Mouse (Mus musculus): ENCODE measurements around the gene Nme4.

DNA sequence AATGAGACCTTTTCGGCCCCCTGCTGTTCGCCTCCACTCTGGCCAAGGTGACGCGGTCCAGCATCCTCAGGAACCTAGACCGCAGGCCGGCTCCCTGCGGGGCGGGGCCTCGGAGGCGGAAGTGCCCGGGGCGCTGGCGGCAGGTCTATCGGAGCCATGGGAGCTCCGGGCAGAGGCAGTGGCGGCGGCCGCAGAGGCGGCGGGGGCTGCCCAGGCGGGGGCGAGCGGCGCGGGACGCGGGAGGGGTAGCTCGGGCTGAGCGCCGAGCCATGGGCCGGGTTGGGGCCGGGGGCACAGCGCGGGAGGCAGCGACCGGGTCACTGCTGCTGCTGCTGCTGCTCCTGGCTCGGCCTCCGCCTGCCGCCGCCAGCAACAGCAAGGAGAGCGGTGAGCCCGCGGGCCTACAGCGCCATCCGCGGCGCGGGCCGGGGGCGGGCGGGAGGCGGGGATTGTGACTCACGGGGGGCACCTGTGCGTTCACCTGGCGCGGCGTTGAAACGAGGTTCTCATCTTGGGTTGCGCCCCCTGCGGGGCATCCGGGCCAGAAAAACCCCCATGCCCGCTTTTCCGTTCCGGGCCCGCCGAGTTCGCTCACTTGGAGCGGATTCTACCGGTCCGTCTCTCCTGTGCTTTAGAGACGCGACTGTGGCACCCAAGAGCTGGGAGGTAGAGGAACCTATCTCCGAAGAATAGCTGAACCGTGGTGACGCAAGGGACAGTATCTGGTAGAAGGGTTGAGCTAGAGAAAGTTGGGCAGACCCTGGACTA, 18.0 kb upstream of the Nme4 start, which contains the start of gene Tmem8:
- TF ChIP-seq CTCF (IDR thresholded peaks at IDR 0.05; ENCODE audit: borderline replicate concordance, extremely low read depth, insufficient read depth, insufficient read length): peak; percentile 45; the same call in 1 of the 2 replicates
- 0 out of 2 replicates have a peak, but pooled peaks have one; percentile 33 for TF ChIP-seq POLR2A (IDR thresholded peaks at IDR 0.05; ENCODE audit: borderline replicate concordance, extremely low read depth, insufficient read depth, insufficient read length, poor library complexity, severe bottlenecking)
